Mouse (Mus musculus) intestine, embryonic 14.5 days (tissue): ENCODE measurements at regions not wholly inside any gene's neighbourhood (a gene's known extent, or its start where the extent isn't known, plus 50 kb on each side); places are given as distances from the start of the nearest gene placed in this dataset.

Experiments used
- ATAC-seq: fragments of 200-750 bp; cut with Nextera tagmentation; replicated peaks from 2 replicates; pipeline ENCODE4 v1.8.0; 2017; ENCODE audit warnings: low read depth, moderate number of reproducible peaks, moderate TSS enrichment, moderate library complexity; ENCODE audit not compliant: low FRiP score, low TSS enrichment
- DNase-seq: peaks from one replicate; pipeline ENCODE4 v3.0.0-alpha.2; 2018; ENCODE audit warnings: low spot score
- H3K27ac ChIP-seq: fragments of 300-500 bp; sonication (generic); 2 replicates; pipeline ENCODE4 v1.5.1; 2014; ENCODE audit warnings: low read depth, mild to moderate bottlenecking, control low read depth
- H3K27me3 ChIP-seq: fragments of 300-500 bp; sonication (generic); replicated peaks from 2 replicates; pipeline ENCODE4 v1.6.1; 2014; ENCODE audit warnings: low read length, control low read depth; ENCODE audit not compliant: control insufficient read depth, insufficient read depth
- H3K36me3 ChIP-seq: fragments of 300-500 bp; sonication (generic); 2 replicates; pipeline ENCODE4 v1.6.1; 2014; ENCODE audit warnings: low read length, control low read depth; ENCODE audit not compliant: control insufficient read depth, insufficient read depth
- H3K4me1 ChIP-seq: fragments of 300-500 bp; sonication (generic); replicated peaks from 2 replicates; pipeline ENCODE4 v1.6.1; 2014; ENCODE audit warnings: low read length, control low read depth, mixed read lengths; ENCODE audit not compliant: control insufficient read depth, insufficient read depth
- H3K4me2 ChIP-seq: fragments of 300-500 bp; sonication (generic); 2 replicates; pipeline ENCODE4 v1.6.1; 2014; ENCODE audit warnings: low read length
- H3K4me3 ChIP-seq: fragments of 300-500 bp; sonication (generic); 2 replicates; pipeline ENCODE4 v1.5.1; 2014; ENCODE audit warnings: low read depth, low read length, control low read depth, mixed read lengths
- H3K9ac ChIP-seq: fragments of 300-500 bp; sonication (generic); 2 replicates; pipeline ENCODE4 v1.6.1; 2014; ENCODE audit warnings: mild to moderate bottlenecking, low read length
- H3K9me3 ChIP-seq: fragments of 300-500 bp; sonication (generic); 2 replicates; pipeline ENCODE4 v1.6.1; 2016; ENCODE audit warnings: low read length, control low read depth; ENCODE audit not compliant: control insufficient read depth
- WGBS: fragments of 180-500 bp; shearing (Covaris S2); extraction: QIAGEN DNeasy Blood & Tissue Kit; methylation state at CpG from one replicate; pipeline ENCODE4 v1.1.7; 2014; 5-methylcytosine and 5-hydroxymethylcytosine counted together

DNA sequence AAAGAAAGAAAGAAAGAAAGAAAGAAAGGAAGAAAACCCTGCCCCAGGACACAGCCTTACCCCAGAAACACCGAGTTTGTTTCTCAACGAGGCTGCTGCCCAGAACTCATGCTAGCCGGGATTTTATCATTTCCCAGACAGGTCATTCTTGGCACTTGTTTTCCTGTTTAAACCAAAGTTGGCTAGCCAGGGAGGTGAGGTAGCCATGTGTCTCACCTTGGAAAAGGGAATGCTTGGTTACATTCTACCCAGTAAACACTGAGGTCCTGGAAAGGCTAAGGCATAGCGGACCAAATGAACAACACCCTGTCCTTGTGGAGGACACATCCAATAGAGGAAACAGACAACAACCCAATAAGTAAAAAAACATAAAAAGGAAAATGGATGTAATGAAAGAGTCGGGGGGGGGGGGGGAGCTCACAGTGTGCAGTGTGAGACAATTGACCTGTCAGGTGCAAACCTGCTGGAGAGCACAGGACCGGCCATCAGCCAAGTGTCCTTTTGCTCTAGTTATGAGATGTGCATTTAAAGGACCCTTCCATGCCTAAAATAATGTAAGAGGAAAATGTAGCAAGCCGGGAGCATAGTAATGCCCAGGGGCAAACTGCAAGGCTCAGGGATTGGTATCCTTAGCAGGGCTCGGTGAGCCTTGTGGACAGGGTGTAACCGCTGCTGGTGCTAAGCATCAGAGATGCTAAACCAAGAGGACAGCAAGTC, 78.2 kb upstream of the Fzd7 start:
- H3K27ac ChIP-seq: no peak overlapping the region
- ATAC-seq: no peak
- H3K9me3 ChIP-seq: no peaks in the 10 kb centered on the region
- no peak for DNase-seq
- no peak overlapping the region for H3K4me3 ChIP-seq
- H3K36me3 ChIP-seq: no peaks in the 10 kb centered on the region
- WGBS: 85% methylated on average over 9 of the region's 9 CpGs
- no peak overlapping the region for H3K9ac ChIP-seq
- H3K4me2 ChIP-seq: no peak overlapping the region
- no peaks in the 10 kb centered on the region for H3K4me1 ChIP-seq
- H3K27me3 ChIP-seq: no peaks in the 10 kb centered on the region

DNA sequence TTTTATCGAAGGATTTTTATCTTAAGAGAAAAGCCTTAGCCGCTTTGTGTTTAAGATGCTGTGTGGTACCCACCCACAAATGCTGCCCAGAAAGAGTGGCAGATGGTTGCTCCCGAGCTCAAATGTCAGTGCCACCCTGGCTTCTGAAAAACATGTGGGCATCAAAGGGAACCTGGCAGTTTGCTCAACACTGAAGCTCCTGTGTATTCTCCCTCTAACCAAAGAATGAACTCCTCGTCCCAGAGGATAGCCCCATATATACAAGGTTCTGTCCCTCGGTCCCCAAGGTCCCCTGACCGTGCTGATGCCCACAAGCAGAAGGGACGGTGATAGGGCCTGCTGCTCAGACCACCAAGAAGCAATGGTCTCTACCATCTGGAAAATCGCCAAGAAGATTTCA, 76.9 kb upstream of the Fzd7 start:
- H3K9me3 ChIP-seq: no peaks in the 10 kb centered on the region
- no peak overlapping the region for H3K4me2 ChIP-seq
- 76% methylated on average over 8 of the region's 8 CpGs for WGBS
- no peaks in the 10 kb centered on the region for H3K36me3 ChIP-seq
- peaks cover 4% of the 10 kb centered on the region; the same call in 1 of the 2 replicates for H3K4me1 ChIP-seq
- DNase-seq (no peak), ATAC-seq (no peak)
- no peak overlapping the region for H3K9ac ChIP-seq
- no peaks in the 10 kb centered on the region for H3K27me3 ChIP-seq
- no peak overlapping the region for H3K27ac ChIP-seq
- H3K4me3 ChIP-seq: no peak overlapping the region

DNA sequence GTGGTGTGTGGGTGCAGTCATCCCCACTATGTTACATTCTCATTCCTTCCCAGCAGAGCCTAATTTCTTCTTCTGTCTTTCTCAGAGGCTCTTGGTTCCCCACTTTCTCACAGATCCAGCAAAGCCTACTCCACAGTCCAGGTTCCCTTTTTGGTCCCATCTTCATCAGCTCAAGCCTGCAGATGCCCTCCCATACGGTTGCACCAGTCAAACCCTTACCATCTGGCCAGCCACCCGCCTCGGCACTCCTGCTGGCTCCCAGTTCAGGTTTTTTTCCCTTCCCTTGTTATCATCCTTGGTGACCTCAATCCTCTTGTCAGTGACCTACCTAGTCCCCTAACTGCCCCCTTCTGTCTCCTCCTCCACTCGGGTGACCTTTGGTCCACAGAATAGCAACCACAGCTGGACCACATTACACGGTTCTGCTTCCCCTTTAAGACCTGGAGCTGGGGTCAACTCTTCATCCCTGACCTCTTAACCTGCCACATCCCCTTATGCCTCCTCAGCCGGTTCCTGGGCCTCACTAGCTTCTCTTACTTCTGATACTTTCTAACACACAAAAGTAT, 75.4 kb upstream of the Fzd7 start:
- no peak for DNase-seq
- Histone ChIP-seq H3K4me1 (peaks cover 4% of the 10 kb centered on the region; the same call in 1 of the 2 replicates), H3K36me3 (no peaks in the 10 kb centered on the region), H3K4me2 (no peak overlapping the region), H3K27me3 (no peaks in the 10 kb centered on the region), H3K9me3 (no peaks in the 10 kb centered on the region), H3K9ac (no peak overlapping the region), H3K4me3 (no peak overlapping the region), H3K27ac (no peak overlapping the region)
- no peak for ATAC-seq
- 49% methylated on average over 6 of the region's 6 CpGs for WGBS

DNA sequence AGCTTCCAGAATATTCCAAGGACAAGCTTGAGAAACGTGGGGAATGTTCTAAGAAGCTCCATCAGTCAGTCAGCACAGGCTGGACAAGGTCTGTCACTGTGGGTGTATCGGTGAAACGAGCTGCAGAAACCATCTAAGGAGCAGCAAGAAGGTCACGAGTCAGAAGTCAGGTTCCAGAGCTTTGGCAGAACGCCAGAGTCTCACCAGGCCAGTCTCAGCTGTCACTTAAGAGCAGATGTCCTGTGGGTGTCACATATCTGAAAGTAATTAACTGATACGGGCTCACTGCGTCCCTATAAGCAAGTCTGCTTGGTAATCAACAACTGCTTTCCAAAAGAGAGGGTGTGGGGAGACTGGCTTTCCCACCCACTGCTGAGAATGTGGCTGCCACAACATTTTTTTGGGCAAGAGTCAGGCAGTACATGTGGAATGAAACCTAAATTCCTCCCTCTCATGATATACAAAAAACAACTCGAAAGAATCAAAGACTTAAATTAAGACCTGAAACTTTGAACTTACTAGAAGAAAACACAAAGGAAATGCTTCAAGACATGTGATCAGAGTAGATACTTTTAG, 72.6 kb upstream of the Fzd7 start:
- DNase-seq (no peak), ATAC-seq (0 out of 2 replicates have a peak, but pooled peaks have one; percentile 36)
- H3K9me3 ChIP-seq: no peaks in the 10 kb centered on the region
- H3K4me3 ChIP-seq: no peak overlapping the region
- peaks cover 4% of the 10 kb centered on the region; the same call in 1 of the 2 replicates for H3K4me1 ChIP-seq
- H3K27ac ChIP-seq: no peak overlapping the region
- no peak overlapping the region for H3K9ac ChIP-seq
- WGBS: 20% methylated on average over 8 of the region's 8 CpGs
- no peaks in the 10 kb centered on the region for H3K36me3 ChIP-seq
- H3K27me3 ChIP-seq: no peaks in the 10 kb centered on the region
- H3K4me2 ChIP-seq: no peak overlapping the region

DNA sequence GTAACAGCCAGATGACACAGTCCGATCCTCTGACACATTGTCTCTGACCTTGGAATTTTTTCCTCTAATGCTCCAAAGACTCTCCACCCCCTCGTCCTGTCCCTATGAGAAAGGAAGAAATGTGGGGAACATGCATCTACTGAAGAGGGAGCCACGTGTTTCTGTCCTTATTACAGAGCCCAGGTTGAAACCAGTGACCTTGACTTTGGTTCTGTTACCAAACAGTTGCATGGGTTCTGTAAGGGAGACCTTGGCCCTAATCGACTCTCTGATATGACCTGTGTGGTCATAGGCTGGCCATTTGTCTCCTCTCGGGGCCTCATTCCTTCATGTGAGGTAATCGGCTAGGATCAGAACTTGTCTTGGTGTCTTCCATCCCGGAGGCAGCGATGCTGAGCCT, 69.0 kb upstream of the Fzd7 start:
- no peak for ATAC-seq
- H3K36me3 ChIP-seq: no peaks in the 10 kb centered on the region
- DNase-seq: no peak
- no peak overlapping the region for H3K4me2 ChIP-seq
- H3K27me3 ChIP-seq: no peaks in the 10 kb centered on the region
- WGBS: 81% methylated on average over 8 of the region's 8 CpGs
- no peaks in the 10 kb centered on the region for H3K9me3 ChIP-seq
- H3K4me1 ChIP-seq: peaks cover 4% of the 10 kb centered on the region; the same call in 1 of the 2 replicates
- H3K27ac ChIP-seq: no peak overlapping the region
- H3K4me3 ChIP-seq: no peak overlapping the region
- no peak overlapping the region for H3K9ac ChIP-seq

DNA sequence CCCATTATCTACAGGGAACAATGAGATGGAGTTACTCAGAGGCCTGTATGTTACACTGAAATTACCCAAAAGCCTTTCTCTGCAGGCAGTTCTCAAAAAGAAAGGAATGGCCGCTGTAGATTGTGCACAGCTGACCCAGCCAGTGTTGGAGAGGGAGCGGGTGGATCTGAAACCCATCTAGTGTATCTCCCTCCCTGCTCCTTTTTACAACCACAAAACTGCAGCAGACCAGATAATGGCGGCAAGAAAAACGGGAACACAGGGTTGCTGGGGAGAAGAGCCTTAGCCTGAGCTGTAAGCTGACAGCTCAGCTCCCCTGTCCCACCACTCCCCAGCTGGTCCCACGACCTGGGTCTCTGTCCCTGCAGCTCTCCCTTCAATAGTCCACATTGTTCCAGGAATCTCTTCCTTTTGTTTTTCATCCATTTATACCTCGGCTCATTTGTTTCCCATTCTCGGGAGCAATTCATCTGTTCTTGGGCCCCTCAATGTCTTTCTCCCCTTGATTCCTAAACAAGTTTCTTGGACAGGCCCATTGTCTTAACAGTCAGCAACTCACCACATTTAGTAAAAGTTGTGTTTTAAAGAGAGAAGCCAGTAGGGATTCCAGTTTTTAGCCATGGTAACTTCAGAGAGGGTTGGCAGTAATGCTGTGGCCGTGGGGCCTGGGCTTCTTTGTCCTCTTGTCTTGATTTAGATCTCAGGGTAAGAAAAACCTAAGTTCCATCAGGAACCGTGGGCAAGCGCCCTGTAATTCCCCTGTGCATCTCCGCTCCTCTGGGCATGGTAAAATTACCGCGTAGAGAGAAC, 67.6 kb upstream of the Fzd7 start:
- 83% methylated on average over 13 of the region's 13 CpGs for WGBS
- H3K27me3 ChIP-seq: no peaks in the 10 kb centered on the region

DNA sequence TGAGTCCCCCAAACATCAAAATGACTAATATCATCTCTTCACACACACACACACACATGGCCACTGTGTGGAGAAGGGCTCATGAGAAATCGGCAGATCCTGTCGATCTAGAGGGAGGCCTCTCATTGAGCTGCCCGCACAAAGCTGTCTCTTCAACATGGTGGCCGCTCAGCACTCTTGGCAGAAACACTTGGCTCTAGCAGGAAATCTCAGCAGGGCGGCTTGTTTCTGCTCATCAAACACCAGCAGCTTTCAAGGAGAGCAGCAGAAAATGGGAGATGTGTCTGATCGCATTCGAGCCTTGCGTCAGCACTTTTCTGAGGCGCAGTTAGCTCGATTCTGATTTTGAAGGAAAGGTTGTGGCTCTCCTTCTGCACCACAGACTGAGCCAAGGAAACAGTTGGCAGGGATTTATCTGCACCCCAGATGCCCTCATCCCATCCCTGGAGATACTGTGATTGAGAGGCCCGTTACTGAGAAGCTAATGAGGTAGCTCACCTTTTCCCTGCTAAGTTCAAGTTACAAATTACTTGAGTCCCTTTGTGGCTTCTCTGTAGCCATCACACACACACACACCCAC, 66.4 kb upstream of the Fzd7 start:
- ATAC-seq: no peak
- H3K27ac ChIP-seq: no peak overlapping the region
- no peaks in the 10 kb centered on the region for H3K27me3 ChIP-seq
- DNase-seq: no peak
- no peak overlapping the region for H3K9ac ChIP-seq
- 85% methylated on average over 11 of the region's 11 CpGs for WGBS
- no peaks in the 10 kb centered on the region for H3K36me3 ChIP-seq
- H3K4me1 ChIP-seq: no peaks in the 10 kb centered on the region
- no peak overlapping the region for H3K4me2 ChIP-seq
- no peaks in the 10 kb centered on the region for H3K9me3 ChIP-seq
- no peak overlapping the region for H3K4me3 ChIP-seq

More for the DNA sequence above, 67.6 kb upstream of the Fzd7 start:
- Histone ChIP-seq H3K9me3 (no peaks in the 10 kb centered on the region), H3K36me3 (no peaks in the 10 kb centered on the region), H3K4me2 (no peak overlapping the region), H3K9ac (no peak overlapping the region), H3K4me3 (no peak overlapping the region), H3K27ac (no peak overlapping the region), H3K4me1 (peaks cover 2% of the 10 kb centered on the region; the same call in 1 of the 2 replicates)
- ATAC-seq (no peak), DNase-seq (no peak)

DNA sequence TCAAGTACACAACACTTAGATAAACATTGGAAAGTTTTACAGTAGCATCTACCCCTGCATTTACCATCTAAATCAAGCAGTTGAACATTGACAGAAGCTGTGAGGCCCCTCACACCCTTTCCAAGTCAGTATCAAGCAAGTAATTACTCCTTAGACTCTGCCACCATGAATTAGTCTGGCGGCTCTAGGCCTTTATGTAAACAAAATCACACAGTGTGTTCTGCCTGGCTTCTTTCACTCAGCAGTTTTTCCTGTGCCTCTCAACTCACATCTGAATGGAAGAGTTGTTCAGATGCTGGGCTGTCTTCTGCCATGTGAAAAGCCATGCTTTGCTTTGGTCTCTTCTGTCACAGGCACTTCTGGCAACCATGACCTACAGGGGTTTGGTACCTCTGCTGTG, 64.9 kb upstream of the Fzd7 start:
- no peaks in the 10 kb centered on the region for H3K27me3 ChIP-seq
- peaks cover 2% of the 10 kb centered on the region; the same call in 1 of the 2 replicates for H3K4me1 ChIP-seq
- no peaks in the 10 kb centered on the region for H3K36me3 ChIP-seq
- H3K9ac ChIP-seq: no peak overlapping the region
- H3K27ac ChIP-seq: no peak overlapping the region
- no peak overlapping the region for H3K4me3 ChIP-seq
- no peaks in the 10 kb centered on the region for H3K9me3 ChIP-seq
- WGBS: 12% methylated on average over 1 of the region's 1 CpGs
- no peak overlapping the region for H3K4me2 ChIP-seq
- ATAC-seq (no peak), DNase-seq (no peak)
